Mouse (Mus musculus): ENCODE results near the gene Mkrn1. TPM values are rescaled to one million over a fixed set of nuclear protein-coding genes. Genes with fewer than 3 reads are reported as not detected.

Gene Mkrn1
- total and polyA plus RNA-seq, 2 experiments from 2014 or later = 217 to 264 TPM

DNA sequence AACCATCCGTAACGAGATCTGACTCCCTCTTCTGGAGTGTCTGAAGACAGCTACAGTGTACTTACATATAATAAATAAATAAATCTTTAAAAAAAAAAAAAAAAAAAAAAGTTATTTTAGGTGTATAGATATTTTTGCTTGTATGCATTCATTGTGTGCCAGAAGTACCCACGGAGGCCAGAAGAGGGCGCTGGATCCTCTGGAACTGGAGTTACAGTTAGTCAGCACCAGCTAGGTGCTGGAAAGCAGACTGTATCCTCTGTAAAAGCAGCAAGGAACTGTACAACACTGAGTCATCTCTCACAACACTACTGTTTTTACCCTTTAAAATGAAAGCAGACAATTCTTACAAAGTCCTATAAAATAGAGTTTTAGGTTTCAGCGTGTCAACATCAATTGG lies 4.5 kb downstream of the Mkrn1 start:
- Histone ChIP-seq H3K9me3 (ENCODE audit: low read length) (no peaks in the 10 kb centered on the region), H3K4me2 (ENCODE audit: low read depth) (no peak overlapping the region), H3K4me3 (ENCODE audit: low read depth, low read length) (no peak overlapping the region), H3K4me1 (ENCODE audit: insufficient read depth) (peaks cover 8% of the 10 kb centered on the region; the same call in 1 of the 2 replicates), H3K27ac (ENCODE audit: low read depth, low read length) (no peak overlapping the region), H3K27me3 (ENCODE audit: insufficient read depth, low read length) (no peaks in the 10 kb centered on the region), H3K9ac (no peak overlapping the region), H3K36me3 (ENCODE audit: insufficient read depth) (no peaks in the 10 kb centered on the region)
- 53% methylated on average over 3 of the region's 5 CpGs for WGBS
- TF ChIP-seq CTCF (IDR thresholded peaks at IDR 0.05; ENCODE audit: low read depth) = peak; percentile 61
- DNase-seq = peak; percentile 73
- no peak for ATAC-seq

DNA sequence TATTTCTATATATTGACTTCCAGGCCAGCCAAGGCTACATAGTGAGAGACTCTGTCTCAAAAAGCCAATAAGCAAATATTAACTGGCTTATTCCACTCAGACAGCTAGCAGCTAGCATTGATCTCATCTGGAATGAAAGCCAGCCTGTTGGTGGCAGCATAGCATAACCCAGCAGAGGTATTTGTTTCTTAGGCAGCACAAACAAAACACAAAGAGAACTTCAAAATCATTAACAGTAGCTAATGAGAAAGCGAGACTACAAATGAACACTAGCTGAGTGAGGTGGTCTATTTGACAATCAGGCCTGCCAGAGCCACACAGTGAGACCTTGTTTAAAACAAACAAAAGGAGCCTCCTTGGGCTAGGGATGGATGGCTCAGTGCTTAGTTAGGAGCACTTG lies 6.2 kb downstream of the Mkrn1 start:
- Histone ChIP-seq H3K4me1 (ENCODE audit: insufficient read depth) (peaks cover 8% of the 10 kb centered on the region; the same call in 1 of the 2 replicates), H3K4me2 (ENCODE audit: low read depth) (no peak overlapping the region), H3K9ac (no peak overlapping the region), H3K36me3 (ENCODE audit: insufficient read depth) (no peaks in the 10 kb centered on the region), H3K9me3 (ENCODE audit: low read length) (no peaks in the 10 kb centered on the region), H3K4me3 (ENCODE audit: low read depth, low read length) (no peak overlapping the region), H3K27ac (ENCODE audit: low read depth, low read length) (no peak overlapping the region), H3K27me3 (ENCODE audit: insufficient read depth, low read length) (no peaks in the 10 kb centered on the region)
- peak; percentile 31 for DNase-seq
- TF ChIP-seq CTCF (IDR thresholded peaks at IDR 0.05; ENCODE audit: low read depth) = peak; percentile 49
- WGBS = 19% methylated on average over 1 of the region's 1 CpGs
- ATAC-seq = peak; percentile 20; the same call in 1 of the 2 replicates

DNA sequence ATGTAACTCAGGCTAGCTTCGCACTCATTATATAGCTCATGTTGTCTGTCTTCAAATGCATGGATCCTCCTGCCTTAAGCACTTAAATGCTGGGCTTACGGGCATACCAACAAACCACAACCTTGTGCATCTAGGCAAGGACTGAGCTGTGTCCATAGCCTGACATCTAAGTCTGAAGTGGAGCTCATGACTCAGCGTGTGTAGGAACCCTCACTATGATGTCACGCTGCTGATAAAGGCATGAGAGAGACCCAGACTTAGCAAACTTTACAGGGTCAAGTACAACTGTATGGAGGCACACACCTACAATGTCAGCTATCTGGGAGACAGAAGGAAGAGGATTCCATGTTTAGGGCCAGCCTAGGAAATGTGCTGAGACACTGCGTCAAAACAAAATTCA lies 13.8 kb downstream of the Mkrn1 start:
- no peaks in the 10 kb centered on the region for H3K4me1 ChIP-seq (ENCODE audit: insufficient read depth)
- H3K36me3 ChIP-seq (ENCODE audit: insufficient read depth) = peaks cover 33% of the 10 kb centered on the region
- TF ChIP-seq CTCF (IDR thresholded peaks at IDR 0.05; ENCODE audit: low read depth) = no peak
- H3K4me2 ChIP-seq (ENCODE audit: low read depth) = no peak overlapping the region
- WGBS = 99% methylated on average over 5 of the region's 5 CpGs
- ATAC-seq (no peak), DNase-seq (no peak)
- no peak overlapping the region for H3K27ac ChIP-seq (ENCODE audit: low read depth, low read length)
- H3K9me3 ChIP-seq (ENCODE audit: low read length) = no peaks in the 10 kb centered on the region
- H3K27me3 ChIP-seq (ENCODE audit: insufficient read depth, low read length) = no peaks in the 10 kb centered on the region
- no peak overlapping the region for H3K9ac ChIP-seq
- H3K4me3 ChIP-seq (ENCODE audit: low read depth, low read length) = no peak overlapping the region

DNA sequence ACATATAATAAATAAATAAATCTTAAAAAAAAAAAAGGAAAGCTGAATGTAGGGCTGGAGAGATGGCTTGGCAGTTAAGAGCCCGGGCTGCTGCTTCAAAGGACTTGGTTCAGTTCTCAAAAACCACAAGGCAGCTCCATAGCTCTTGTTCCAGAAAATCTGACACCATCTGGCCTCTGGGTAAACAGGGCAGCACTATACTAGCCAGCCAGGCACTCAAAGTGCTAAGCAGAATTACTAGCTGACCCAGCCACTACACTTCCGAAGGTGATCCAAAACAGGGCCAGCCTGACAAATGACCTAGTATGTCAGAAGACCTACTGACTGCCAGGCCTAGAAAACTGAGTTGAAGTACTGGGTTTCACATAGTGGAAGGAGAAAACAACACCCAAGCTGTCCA lies 17.1 kb downstream of the Mkrn1 start:
- Histone ChIP-seq H3K36me3 (ENCODE audit: insufficient read depth) (peaks cover 50% of the 10 kb centered on the region), H3K27me3 (ENCODE audit: insufficient read depth, low read length) (no peaks in the 10 kb centered on the region), H3K4me2 (ENCODE audit: low read depth) (no peak overlapping the region), H3K27ac (ENCODE audit: low read depth, low read length) (no peak overlapping the region), H3K9me3 (ENCODE audit: low read length) (no peaks in the 10 kb centered on the region), H3K4me3 (ENCODE audit: low read depth, low read length) (no peak overlapping the region), H3K4me1 (ENCODE audit: insufficient read depth) (no peaks in the 10 kb centered on the region), H3K9ac (no peak overlapping the region)
- no peak for ATAC-seq
- 87% methylated on average over 2 of the region's 2 CpGs for WGBS
- TF ChIP-seq CTCF (IDR thresholded peaks at IDR 0.05; ENCODE audit: low read depth) = no peak
- DNase-seq = no peak

DNA sequence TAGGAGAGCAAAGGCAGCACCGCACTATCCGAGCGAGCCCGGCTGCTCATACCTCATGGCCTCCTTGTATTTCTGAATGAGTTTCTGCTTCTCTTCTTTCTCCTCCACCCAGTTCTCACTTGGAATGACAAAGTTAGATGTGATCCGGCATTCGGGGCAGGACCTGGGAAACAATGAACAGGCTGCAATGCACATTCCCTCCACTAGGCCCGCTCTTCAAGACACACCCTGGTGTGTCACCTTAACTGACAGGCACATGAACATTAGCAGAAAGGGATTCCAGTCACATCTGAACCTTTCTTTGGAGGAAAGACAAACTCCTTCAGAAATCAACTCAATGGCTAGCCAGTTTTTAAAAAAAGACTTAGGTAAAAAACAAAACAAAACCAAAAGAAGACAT lies 19.9 kb downstream of the Mkrn1 start:
- Histone ChIP-seq H3K9ac (no peak overlapping the region), H3K9me3 (ENCODE audit: low read length) (no peaks in the 10 kb centered on the region), H3K4me3 (ENCODE audit: low read depth, low read length) (no peak overlapping the region), H3K27me3 (ENCODE audit: insufficient read depth, low read length) (no peaks in the 10 kb centered on the region), H3K27ac (ENCODE audit: low read depth, low read length) (no peak overlapping the region), H3K4me2 (ENCODE audit: low read depth) (no peak overlapping the region), H3K36me3 (ENCODE audit: insufficient read depth) (peaks cover 56% of the 10 kb centered on the region), H3K4me1 (ENCODE audit: insufficient read depth) (no peaks in the 10 kb centered on the region)
- DNase-seq = no peak
- no peak for ATAC-seq
- TF ChIP-seq CTCF (IDR thresholded peaks at IDR 0.05; ENCODE audit: low read depth) = peak; percentile 69
- 65% methylated on average over 7 of the region's 7 CpGs for WGBS

DNA sequence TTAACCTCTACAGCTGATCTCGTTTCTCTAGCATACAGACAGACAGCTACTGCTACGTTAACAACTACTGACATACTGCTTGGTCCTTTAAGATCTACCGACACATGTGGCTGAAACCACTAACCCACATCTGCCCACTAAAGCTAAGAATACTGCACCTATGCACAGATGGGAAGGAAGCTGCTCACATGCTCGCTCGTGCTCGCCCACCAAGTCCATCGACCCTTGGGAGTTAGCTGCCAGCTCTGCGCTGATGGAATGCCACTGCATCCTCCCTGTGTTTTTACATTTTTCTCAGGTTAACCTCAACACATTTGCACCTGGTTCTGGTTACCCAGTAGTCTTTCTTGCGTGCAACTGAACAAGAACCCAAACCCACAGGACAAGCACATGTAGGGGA lies 21.9 kb downstream of the Mkrn1 start:
- no peak overlapping the region for H3K27ac ChIP-seq (ENCODE audit: low read depth, low read length)
- no peaks in the 10 kb centered on the region for H3K4me1 ChIP-seq (ENCODE audit: insufficient read depth)
- H3K9ac ChIP-seq = no peak overlapping the region
- ATAC-seq (no peak), DNase-seq (no peak)
- no peaks in the 10 kb centered on the region for H3K27me3 ChIP-seq (ENCODE audit: insufficient read depth, low read length)
- peaks cover 39% of the 10 kb centered on the region for H3K36me3 ChIP-seq (ENCODE audit: insufficient read depth)
- H3K4me2 ChIP-seq (ENCODE audit: low read depth) = no peak overlapping the region
- H3K4me3 ChIP-seq (ENCODE audit: low read depth, low read length) = no peak overlapping the region
- 93% methylated on average over 9 of the region's 9 CpGs for WGBS
- no peak for TF ChIP-seq CTCF (IDR thresholded peaks at IDR 0.05; ENCODE audit: low read depth)
- H3K9me3 ChIP-seq (ENCODE audit: low read length) = no peaks in the 10 kb centered on the region

DNA sequence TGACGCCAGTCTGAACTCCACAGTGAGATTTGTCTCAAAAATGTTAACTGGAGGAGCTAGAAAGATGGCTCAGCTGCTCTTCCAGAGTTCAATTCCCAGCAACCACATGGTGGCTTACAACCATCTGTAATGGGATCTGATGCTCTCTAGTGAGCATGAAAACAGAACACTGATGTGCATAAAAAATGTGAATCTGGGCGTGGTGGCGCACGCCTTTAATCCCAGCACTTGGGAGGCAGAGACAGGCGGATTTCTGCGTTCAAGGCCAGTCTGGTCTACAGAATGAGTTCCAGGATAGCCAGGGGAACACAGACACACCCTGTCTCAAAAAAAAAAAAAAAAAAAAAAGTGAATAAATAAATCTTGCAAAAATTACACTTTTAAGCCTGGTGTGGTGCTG lies 23.2 kb downstream of the Mkrn1 start:
- Histone ChIP-seq H3K4me1 (ENCODE audit: insufficient read depth) (no peaks in the 10 kb centered on the region), H3K27me3 (ENCODE audit: insufficient read depth, low read length) (no peaks in the 10 kb centered on the region), H3K9ac (no peak overlapping the region), H3K9me3 (ENCODE audit: low read length) (no peaks in the 10 kb centered on the region), H3K4me2 (ENCODE audit: low read depth) (no peak overlapping the region), H3K27ac (ENCODE audit: low read depth, low read length) (no peak overlapping the region), H3K36me3 (ENCODE audit: insufficient read depth) (peaks cover 39% of the 10 kb centered on the region), H3K4me3 (ENCODE audit: low read depth, low read length) (no peak overlapping the region)
- ATAC-seq (no peak), DNase-seq (no peak)
- 93% methylated on average over 6 of the region's 6 CpGs for WGBS
- no peak for TF ChIP-seq CTCF (IDR thresholded peaks at IDR 0.05; ENCODE audit: low read depth)

DNA sequence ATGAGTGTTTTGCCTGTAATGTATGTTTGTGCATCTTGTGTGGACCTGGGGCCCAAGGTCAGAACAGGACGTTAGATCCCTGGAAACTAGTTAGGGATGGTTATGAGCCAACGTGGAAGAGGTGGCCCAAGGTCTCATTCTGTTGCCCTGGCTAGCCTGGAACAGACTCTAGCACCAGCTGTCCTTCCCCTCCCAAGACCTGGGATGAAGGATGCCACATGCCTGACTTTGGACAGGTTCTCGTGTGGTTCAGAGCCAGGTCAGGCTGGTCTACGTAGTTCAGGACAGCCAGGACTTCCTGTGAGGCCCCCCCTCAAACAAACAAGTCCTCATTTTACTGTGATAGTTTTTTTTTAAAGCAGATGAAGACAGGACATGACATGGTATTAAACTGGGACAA lies 24.3 kb downstream of the Mkrn1 start:
- WGBS = 87% methylated on average over 4 of the region's 4 CpGs
- Histone ChIP-seq H3K4me1 (ENCODE audit: insufficient read depth) (no peaks in the 10 kb centered on the region), H3K9me3 (ENCODE audit: low read length) (no peaks in the 10 kb centered on the region), H3K27ac (ENCODE audit: low read depth, low read length) (no peak overlapping the region), H3K27me3 (ENCODE audit: insufficient read depth, low read length) (no peaks in the 10 kb centered on the region), H3K36me3 (ENCODE audit: insufficient read depth) (peaks cover 34% of the 10 kb centered on the region), H3K4me2 (ENCODE audit: low read depth) (no peak overlapping the region), H3K9ac (no peak overlapping the region), H3K4me3 (ENCODE audit: low read depth, low read length) (no peak overlapping the region)
- ATAC-seq (no peak), DNase-seq (no peak)
- TF ChIP-seq CTCF (IDR thresholded peaks at IDR 0.05; ENCODE audit: low read depth) = no peak
